In the genomic region with DNA sequence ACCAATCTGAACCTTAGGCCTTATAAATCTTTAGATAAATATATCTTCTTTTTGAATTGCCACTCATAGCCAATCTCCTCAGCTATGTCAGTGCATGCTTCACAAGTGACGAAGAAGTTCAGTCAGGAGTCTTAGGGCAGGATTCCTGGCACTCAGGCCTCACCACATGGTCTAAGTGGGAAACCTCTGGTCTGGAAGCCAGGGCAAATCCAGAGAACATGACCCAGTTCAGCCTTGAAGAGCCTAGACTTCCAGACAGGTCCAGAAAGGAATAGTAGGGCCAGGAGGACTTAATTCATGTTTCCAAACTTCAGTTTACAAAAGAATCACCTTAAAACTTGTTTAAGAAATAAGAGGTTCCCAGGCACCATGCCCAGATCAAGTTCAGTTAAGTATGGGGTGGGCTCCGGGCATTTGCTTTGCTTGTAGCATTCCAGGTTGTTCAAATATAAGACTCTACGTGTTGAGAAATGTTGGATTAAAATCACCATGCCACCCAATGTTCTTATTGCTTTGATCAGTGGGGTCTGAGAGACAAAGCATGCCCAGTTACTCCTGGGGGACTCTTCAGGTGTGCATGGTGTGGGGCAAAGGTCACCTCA, we compare ENCODE assay signal across 21 mouse cellular contexts. TPM values are rescaled to one million over a fixed set of nuclear protein-coding genes. Genes with fewer than 3 reads are reported as not detected.
"Had no signal": no experiment of that assay in that cellular context is flagged by ENCODE, and none has a peak within 500 bp of the region (broad histone marks: within the 10 kb centered on the region; RNA-seq: fewer than 3 reads in every experiment).

No protein-coding gene starts in this region.

- H3K36me3 ChIP-seq: intestine, embryonic 15.5 days; kidney, embryonic 15.5 days; limb, embryonic 12.5 days; limb, embryonic 15.5 days had no signal

- H3K9me3 ChIP-seq: intestine, embryonic 15.5 days; kidney, embryonic 15.5 days; limb, embryonic 12.5 days; limb, embryonic 15.5 days had no signal

- H3K4me3 ChIP-seq: intestine, embryonic 15.5 days; kidney, embryonic 15.5 days; left cerebral cortex, adult 2 months; limb, embryonic 12.5 days; limb, embryonic 15.5 days had no signal

- ATAC-seq: intestine, embryonic 15.5 days; liver, postnatal 0 days had no signal

- DNase-seq: kidney, adult 11 months; kidney, adult 8-10 months; kidney, postnatal 10 days; kidney, postnatal 36 days; layer of hippocampus, postnatal 36 days; left cerebral cortex, postnatal 4 days; liver, postnatal 0 days; midbrain, embryonic 14.5 days; thymus, adult 18-20 months; thymus, postnatal 14 days; thymus, postnatal 4 days had no signal

- H3K27ac ChIP-seq: intestine, embryonic 15.5 days; kidney, embryonic 15.5 days; left cerebral cortex, adult 2 months; limb, embryonic 12.5 days; limb, embryonic 15.5 days; liver, embryonic 14.5 days had no signal

- H3K4me2 ChIP-seq: intestine, embryonic 15.5 days; kidney, embryonic 15.5 days; limb, embryonic 12.5 days; limb, embryonic 15.5 days; liver, embryonic 11.5 days; midbrain, embryonic 11.5 days had no signal

- H3K4me1 ChIP-seq: intestine, embryonic 15.5 days; kidney, embryonic 15.5 days; limb, embryonic 15.5 days had no signal

- H3K9ac ChIP-seq: intestine, embryonic 15.5 days; kidney, embryonic 15.5 days; limb, embryonic 12.5 days; limb, embryonic 15.5 days; liver, embryonic 14.5 days; liver, postnatal 0 days had no signal

- H3K27me3 ChIP-seq: intestine, embryonic 15.5 days; kidney, embryonic 15.5 days; limb, embryonic 12.5 days; limb, embryonic 15.5 days had no signal

RNA-seq across cellular contexts. Expression of gene Nfib, which starts 38.2 kb away (rescaled TPM):
- total RNA-seq: megakaryocyte progenitor cell, adult 5-6 weeks; megakaryocyte-erythroid progenitor cell, adult 5-6 weeks had no signal
